Mouse (Mus musculus) heart, adult 8-10 months (tissue): ENCODE measurements at regions not wholly inside any gene's neighbourhood (a gene's known extent, or its start where the extent isn't known, plus 50 kb on each side); places are given as distances from the start of the nearest gene placed in this dataset.

Experiments
- DNase-seq: peaks from one replicate; pipeline ENCODE4 v3.0.0; 2022; ENCODE audit warnings: low spot score

GRCm38 (mm10) chr2:166353447-166354111 is 198.1 kb upstream of the Sulf2 start:
- DNase-seq, result peak; percentile 53

DNA sequence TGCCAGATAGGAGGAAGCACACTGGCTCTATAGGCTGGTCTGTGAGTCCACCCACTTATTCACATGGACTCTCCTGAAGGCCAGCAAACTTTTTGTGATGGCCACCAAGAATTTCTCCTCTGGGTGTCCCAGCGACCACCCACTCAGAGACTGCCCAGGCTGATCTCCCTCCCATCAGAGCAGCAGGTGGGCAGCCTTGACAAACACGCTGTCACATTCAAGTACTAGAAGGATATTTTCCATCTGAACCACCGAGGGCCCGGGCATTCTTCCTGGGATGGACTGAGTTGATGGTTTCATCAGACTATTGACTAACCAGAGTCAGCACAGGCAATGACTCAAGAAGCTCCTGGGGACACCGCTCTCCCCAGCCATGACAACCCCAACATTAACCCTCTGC is 196.5 kb upstream of the Sulf2 start:
- DNase-seq, result no peak

DNA sequence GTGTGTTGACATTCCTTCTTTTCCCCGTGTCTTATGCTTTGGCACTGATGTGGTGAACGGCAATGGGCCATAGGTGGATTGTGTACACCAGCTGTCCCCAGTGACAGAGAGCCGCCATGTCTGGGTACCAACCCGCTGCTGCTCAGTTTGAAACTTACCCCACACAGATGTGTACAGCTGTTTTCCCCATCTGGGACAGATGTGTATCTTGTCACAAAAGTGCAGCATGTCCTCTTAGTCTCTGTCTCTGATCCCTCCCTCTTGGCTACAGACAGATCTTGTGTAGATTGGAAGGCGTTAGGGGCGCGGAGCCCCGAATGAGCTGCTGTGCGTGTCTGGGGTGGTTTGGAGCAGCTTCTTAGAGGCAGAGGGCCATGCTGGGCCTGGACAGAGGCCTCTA is 196.1 kb upstream of the Sulf2 start:
- DNase-seq, result no peak

DNA sequence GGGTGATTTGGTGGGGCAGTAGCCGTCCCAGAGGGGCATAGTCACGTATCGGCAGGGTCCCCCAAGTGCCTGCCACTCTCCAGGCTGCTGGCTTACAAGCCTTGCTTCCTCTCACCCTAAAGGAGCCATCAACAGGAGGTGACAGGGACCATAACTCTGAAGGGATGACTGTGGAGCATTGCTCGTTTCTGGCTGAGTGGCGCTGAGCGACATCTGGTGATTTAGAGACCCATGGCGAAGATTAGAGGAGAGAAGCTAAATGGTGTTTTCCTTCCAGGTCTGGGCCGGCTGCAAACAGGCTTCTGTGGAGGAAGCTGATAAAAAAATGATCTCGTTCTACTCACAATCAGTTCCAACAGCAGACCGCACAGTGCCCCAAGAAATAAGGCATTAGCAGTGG is 193.2 kb upstream of the Sulf2 start:
- DNase-seq, result no peak

GRCm38 (mm10) chr2:166346421-166347182 is 191.1 kb upstream of the Sulf2 start:
- no peak for DNase-seq

GRCm38 (mm10) chr2:166343551-166344340 is 188.3 kb upstream of the Sulf2 start:
- no peak for DNase-seq

- DNase-seq, result peak; percentile 75
Measured at GRCm38 (mm10) chr2:166342407-166342806, 186.9 kb upstream of the Sulf2 start.

- DNase-seq, result no peak
Measured at GRCm38 (mm10) chr2:166340196-166340595, 184.7 kb upstream of the Sulf2 start.

- no peak for DNase-seq
Measured at GRCm38 (mm10) chr2:166339427-166339826, 184.0 kb upstream of the Sulf2 start.

GRCm38 (mm10) chr2:166338396-166339085 is 183.1 kb upstream of the Sulf2 start:
- DNase-seq, result peak; percentile 47

DNA sequence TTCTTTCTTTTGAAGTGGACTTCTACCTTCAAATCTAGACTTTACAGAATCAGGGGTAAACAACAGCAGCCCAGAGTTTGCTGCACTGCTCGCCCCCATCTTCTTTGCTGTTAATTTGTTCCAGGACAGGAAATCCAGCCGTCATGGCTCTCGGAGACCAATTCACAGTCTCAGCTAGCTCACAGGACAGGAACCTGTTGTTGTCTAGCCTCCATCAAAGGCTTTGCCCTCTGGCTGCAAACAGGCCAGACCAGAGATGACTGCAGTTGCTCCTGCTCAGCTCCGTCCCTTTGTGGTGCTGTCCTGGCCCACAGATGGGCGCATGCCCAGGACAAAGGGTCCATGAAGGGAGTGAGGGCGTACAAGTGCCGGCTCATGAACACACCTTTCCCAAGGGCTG is 182.2 kb upstream of the Sulf2 start:
- no peak for DNase-seq

- peak; percentile 55 for DNase-seq
Measured at GRCm38 (mm10) chr2:166335702-166336101, 180.2 kb upstream of the Sulf2 start.

DNA sequence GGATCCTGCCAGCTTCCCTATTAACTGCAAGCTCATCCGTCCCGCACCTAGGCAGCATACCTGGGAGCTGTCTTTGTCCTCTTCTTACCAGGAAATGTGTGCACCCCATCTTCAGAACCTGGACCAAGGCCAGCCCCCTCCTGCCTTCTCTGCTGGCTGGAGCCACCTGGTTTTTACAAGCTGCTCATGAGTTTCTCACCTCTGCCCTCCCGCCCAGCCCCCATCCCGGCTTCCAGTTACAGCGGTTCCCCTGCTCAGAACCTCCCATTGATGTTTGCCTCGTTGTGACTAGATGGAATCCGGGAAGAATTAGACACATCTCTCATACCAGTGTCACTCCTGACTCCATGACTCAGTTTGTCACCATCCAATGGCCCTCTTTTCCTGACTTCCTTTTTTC is 179.1 kb upstream of the Sulf2 start:
- DNase-seq, result no peak

GRCm38 (mm10) chr2:166333818-166334217 is 178.4 kb upstream of the Sulf2 start:
- no peak for DNase-seq

- peak; percentile 29 for DNase-seq
Measured at GRCm38 (mm10) chr2:166332748-166333417, 177.4 kb upstream of the Sulf2 start.

DNA sequence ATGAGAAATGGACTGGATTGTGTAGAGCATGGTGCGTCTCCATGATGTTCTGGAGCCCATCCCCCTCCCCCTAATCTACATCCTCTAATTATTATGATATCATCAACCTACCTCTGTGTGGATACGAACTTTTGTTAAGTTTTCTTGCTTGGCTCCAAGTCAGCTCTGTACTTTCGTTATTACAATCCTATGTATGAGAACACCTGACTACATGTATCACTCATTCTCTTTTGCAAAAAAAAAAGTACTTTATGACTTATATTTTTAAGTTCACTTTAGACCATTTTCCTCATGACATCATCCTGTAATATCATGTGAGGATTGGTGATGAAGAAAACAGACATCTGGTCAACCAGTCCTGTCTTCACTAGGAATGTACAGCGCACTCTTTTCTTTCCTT is 175.7 kb upstream of the Sulf2 start:
- no peak for DNase-seq

DNA sequence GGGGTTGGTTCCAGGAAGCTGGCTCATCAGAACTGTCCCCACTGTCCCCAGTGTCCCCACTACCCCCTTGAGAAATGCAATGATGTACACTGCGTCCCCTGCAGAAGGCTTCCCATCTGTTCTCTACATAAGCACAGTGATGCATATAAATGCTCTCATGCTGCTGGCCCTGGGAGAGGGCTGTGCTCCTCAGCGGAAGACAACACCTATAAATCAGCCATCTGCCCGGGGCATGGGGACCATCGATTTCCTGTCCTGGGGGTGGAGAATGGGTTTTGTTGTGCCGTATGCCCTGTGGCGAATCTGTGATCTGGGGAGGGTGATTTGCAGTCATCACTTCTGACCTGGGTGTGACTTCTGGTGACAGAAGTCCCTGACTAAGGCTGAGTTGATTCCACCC is 174.9 kb upstream of the Sulf2 start:
- DNase-seq, result no peak

GRCm38 (mm10) chr2:166329556-166330340 is 174.3 kb upstream of the Sulf2 start:
- DNase-seq, result no peak

DNA sequence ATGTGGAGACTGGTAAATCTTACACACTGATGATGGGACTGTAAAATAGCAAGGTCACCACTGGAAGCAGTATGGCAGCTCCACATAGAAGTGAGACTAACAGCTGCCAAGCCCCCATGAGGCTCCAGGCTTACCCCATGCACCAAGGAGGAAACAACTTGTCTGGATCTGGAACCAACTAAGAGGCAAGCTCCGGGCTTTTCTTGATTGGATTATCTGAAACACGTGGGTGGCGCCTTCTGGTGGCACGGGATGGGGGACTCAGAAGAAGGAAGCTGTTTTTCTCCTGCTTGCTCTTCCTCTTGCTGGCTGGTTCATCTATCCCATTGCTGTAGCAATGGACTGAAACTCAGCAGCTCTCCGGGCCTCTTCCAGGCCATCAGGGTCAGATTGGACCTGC is 171.5 kb upstream of the Sulf2 start:
- no peak for DNase-seq

DNA sequence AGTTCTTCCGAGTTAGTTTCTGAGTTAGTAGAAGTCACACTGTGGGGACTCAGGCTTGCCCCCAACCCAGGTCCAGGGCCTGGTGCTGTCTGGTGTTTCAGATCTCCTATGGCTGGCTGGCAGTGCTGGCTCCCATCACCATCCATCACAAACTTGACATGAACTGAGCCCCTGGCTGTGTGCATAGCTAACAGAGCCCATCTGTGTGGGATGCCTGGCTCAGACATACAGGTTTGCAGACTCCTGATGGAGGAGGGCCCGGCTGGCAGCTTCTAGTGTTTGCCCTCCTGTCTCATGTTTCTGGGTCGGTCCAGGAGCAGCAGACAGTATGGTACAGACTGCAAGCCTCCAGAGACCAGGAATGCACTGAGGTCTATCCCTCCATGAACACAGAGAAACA is 169.5 kb upstream of the Sulf2 start:
- no peak for DNase-seq

DNA sequence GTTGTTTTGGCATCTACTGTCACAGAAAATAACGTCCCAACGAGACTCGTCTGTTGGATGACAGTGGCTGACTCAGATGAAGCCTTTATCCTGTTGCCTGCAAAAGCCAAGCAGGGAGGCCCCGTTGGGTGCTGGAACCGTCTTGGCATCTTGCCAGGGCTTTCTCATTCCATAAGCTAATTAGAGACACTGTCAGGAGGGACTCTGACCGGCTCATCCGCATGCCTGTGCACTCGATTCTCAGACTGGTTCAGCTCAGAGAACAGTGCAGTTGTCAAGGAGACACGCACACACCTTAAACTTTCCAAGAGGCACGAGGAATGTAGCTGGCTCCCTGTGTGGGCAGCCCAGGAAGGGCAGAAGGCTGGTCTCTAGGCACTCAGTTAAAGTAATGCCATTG is 169.0 kb upstream of the Sulf2 start:
- DNase-seq, result no peak
